Mouse (Mus musculus): ENCODE data around the gene Dapk2. TPM values are rescaled to one million over a fixed set of nuclear protein-coding genes. Genes with fewer than 3 reads are reported as not detected.

The Dapk2 gene
- polyA plus RNA-seq, 1 experiment from 2014 or later = 23.4 TPM

GRCm38 (mm10) chr9:66199657-66200410 is 41.8 kb downstream of the Dapk2 start:
- Histone ChIP-seq H3K4me2 (ENCODE audit: low read depth, low read length) (no peak overlapping the region), H3K4me3 (ENCODE audit: low read depth, low read length) (no peak overlapping the region), H3K27me3 (ENCODE audit: insufficient read depth, low read length) (no peaks in the 10 kb centered on the region), H3K9me3 (ENCODE audit: low read length) (no peaks in the 10 kb centered on the region), H3K9ac (replicated peaks) (peak overlapping the region; percentile 6; the same call in 1 of the 2 replicates), H3K27ac (ENCODE audit: low read depth) (peak overlapping the region; percentile 37), H3K4me1 (ENCODE audit: insufficient read depth) (peaks cover 52% of the 10 kb centered on the region), H3K36me3 (replicated peaks; ENCODE audit: insufficient read depth, low read length) (no peaks in the 10 kb centered on the region)
- DNase-seq = no peak
- TF ChIP-seq CTCF (IDR thresholded peaks at IDR 0.05; ENCODE audit: low read depth) (no peak), EP300 (IDR thresholded peaks at IDR 0.05; ENCODE audit: low read depth) (no peak)
- WGBS (ENCODE audit: insufficient replicate concordance) = 66% methylated on average over 14 of the region's 14 CpGs
- ATAC-seq = no peak; the same call in 1 of the 2 replicates

GRCm38 (mm10) chr9:66200411-66200789 is 42.4 kb downstream of the Dapk2 start:
- no peak overlapping the region for H3K4me2 ChIP-seq (ENCODE audit: low read depth, low read length)
- DNase-seq (no peak), ATAC-seq (peak; percentile 90)
- peak overlapping the region; percentile 37 for H3K27ac ChIP-seq (ENCODE audit: low read depth)
- 47% methylated on average over 5 of the region's 5 CpGs for WGBS (ENCODE audit: insufficient replicate concordance)
- no peak overlapping the region for H3K9ac ChIP-seq (replicated peaks)
- peaks cover 54% of the 10 kb centered on the region for H3K4me1 ChIP-seq (ENCODE audit: insufficient read depth)
- no peak overlapping the region for H3K4me3 ChIP-seq (ENCODE audit: low read depth, low read length)
- no peaks in the 10 kb centered on the region for H3K27me3 ChIP-seq (ENCODE audit: insufficient read depth, low read length)
- no peaks in the 10 kb centered on the region for H3K36me3 ChIP-seq (replicated peaks; ENCODE audit: insufficient read depth, low read length)
- H3K9me3 ChIP-seq (ENCODE audit: low read length) = no peaks in the 10 kb centered on the region
- TF ChIP-seq CTCF (IDR thresholded peaks at IDR 0.05; ENCODE audit: low read depth) (no peak), EP300 (IDR thresholded peaks at IDR 0.05; ENCODE audit: low read depth) (peak; percentile 87)

- ATAC-seq (no peak), DNase-seq (no peak)
- WGBS (ENCODE audit: insufficient replicate concordance) = 37% methylated on average over 6 of the region's 6 CpGs
- Histone ChIP-seq H3K4me3 (ENCODE audit: low read depth, low read length) (no peak overlapping the region), H3K4me2 (ENCODE audit: low read depth, low read length) (no peak overlapping the region), H3K9me3 (ENCODE audit: low read length) (no peaks in the 10 kb centered on the region), H3K27me3 (ENCODE audit: insufficient read depth, low read length) (no peaks in the 10 kb centered on the region), H3K4me1 (ENCODE audit: insufficient read depth) (peaks cover 47% of the 10 kb centered on the region), H3K9ac (replicated peaks) (no peak overlapping the region; the same call in 1 of the 2 replicates), H3K27ac (ENCODE audit: low read depth) (peak overlapping the region; percentile 71; the same call in 1 of the 2 replicates), H3K36me3 (replicated peaks; ENCODE audit: insufficient read depth, low read length) (no peaks in the 10 kb centered on the region)
- TF ChIP-seq CTCF (IDR thresholded peaks at IDR 0.05; ENCODE audit: low read depth) (no peak), EP300 (IDR thresholded peaks at IDR 0.05; ENCODE audit: low read depth) (0 out of 2 replicates have a peak, but pooled peaks have one; percentile 14)
Observed at GRCm38 (mm10) chr9:66201665-66202064, 43.6 kb downstream of the Dapk2 start.

- DNase-seq = no peak
- H3K9me3 ChIP-seq (ENCODE audit: low read length) = no peaks in the 10 kb centered on the region
- 45% methylated on average over 7 of the region's 7 CpGs for WGBS (ENCODE audit: insufficient replicate concordance)
- H3K9ac ChIP-seq (replicated peaks) = no peak overlapping the region; the same call in 1 of the 2 replicates
- H3K36me3 ChIP-seq (replicated peaks; ENCODE audit: insufficient read depth, low read length) = no peaks in the 10 kb centered on the region
- no peak for ATAC-seq
- peaks cover 43% of the 10 kb centered on the region for H3K4me1 ChIP-seq (ENCODE audit: insufficient read depth)
- peak overlapping the region; percentile 71; the same call in 1 of the 2 replicates for H3K27ac ChIP-seq (ENCODE audit: low read depth)
- H3K27me3 ChIP-seq (ENCODE audit: insufficient read depth, low read length) = no peaks in the 10 kb centered on the region
- TF ChIP-seq EP300 (IDR thresholded peaks at IDR 0.05; ENCODE audit: low read depth) (no peak), CTCF (IDR thresholded peaks at IDR 0.05; ENCODE audit: low read depth) (0 out of 2 replicates have a peak, but pooled peaks have one; percentile 3)
- H3K4me3 ChIP-seq (ENCODE audit: low read depth, low read length) = no peak overlapping the region
- H3K4me2 ChIP-seq (ENCODE audit: low read depth, low read length) = no peak overlapping the region
Observed at GRCm38 (mm10) chr9:66202463-66202862, 44.4 kb downstream of the Dapk2 start.

- DNase-seq = no peak
- no peaks in the 10 kb centered on the region for H3K36me3 ChIP-seq (replicated peaks; ENCODE audit: insufficient read depth, low read length)
- no peak for ATAC-seq
- 92% methylated on average over 9 of the region's 9 CpGs for WGBS (ENCODE audit: insufficient replicate concordance)
- H3K4me1 ChIP-seq (ENCODE audit: insufficient read depth) = peaks cover 32% of the 10 kb centered on the region
- no peak overlapping the region for H3K4me3 ChIP-seq (ENCODE audit: low read depth, low read length)
- H3K9me3 ChIP-seq (ENCODE audit: low read length) = no peaks in the 10 kb centered on the region
- TF ChIP-seq EP300 (IDR thresholded peaks at IDR 0.05; ENCODE audit: low read depth) (no peak), CTCF (IDR thresholded peaks at IDR 0.05; ENCODE audit: low read depth) (no peak)
- no peak overlapping the region for H3K4me2 ChIP-seq (ENCODE audit: low read depth, low read length)
- no peaks in the 10 kb centered on the region for H3K27me3 ChIP-seq (ENCODE audit: insufficient read depth, low read length)
- no peak overlapping the region for H3K9ac ChIP-seq (replicated peaks)
- H3K27ac ChIP-seq (ENCODE audit: low read depth) = no peak overlapping the region
Observed at GRCm38 (mm10) chr9:66205702-66206101, 47.7 kb downstream of the Dapk2 start.

- H3K4me2 ChIP-seq (ENCODE audit: low read depth, low read length) = no peak overlapping the region
- TF ChIP-seq EP300 (IDR thresholded peaks at IDR 0.05; ENCODE audit: low read depth) (no peak), CTCF (IDR thresholded peaks at IDR 0.05; ENCODE audit: low read depth) (no peak)
Observed at GRCm38 (mm10) chr9:66206825-66207224, 48.8 kb downstream of the Dapk2 start.

More at GRCm38 (mm10) chr9:66206825-66207224, 48.8 kb downstream of the Dapk2 start:
- H3K4me1 ChIP-seq (ENCODE audit: insufficient read depth) = peaks cover 25% of the 10 kb centered on the region
- H3K4me3 ChIP-seq (ENCODE audit: low read depth, low read length) = no peak overlapping the region
- H3K9ac ChIP-seq (replicated peaks) = no peak overlapping the region
- no peak overlapping the region for H3K27ac ChIP-seq (ENCODE audit: low read depth)
- DNase-seq (no peak), ATAC-seq (no peak)
- no peaks in the 10 kb centered on the region for H3K36me3 ChIP-seq (replicated peaks; ENCODE audit: insufficient read depth, low read length)
- H3K9me3 ChIP-seq (ENCODE audit: low read length) = no peaks in the 10 kb centered on the region
- WGBS (ENCODE audit: insufficient replicate concordance) = 65% methylated on average over 5 of the region's 5 CpGs
- no peaks in the 10 kb centered on the region for H3K27me3 ChIP-seq (ENCODE audit: insufficient read depth, low read length)
